Mouse (Mus musculus) liver, postnatal 0 days (tissue): Measurements from ENCODE around the gene Tln2. TPM values are rescaled to one million over a fixed set of nuclear protein-coding genes. Genes with fewer than 3 reads are reported as not detected.

Experiments
- ATAC-seq: fragments of 200-750 bp; cut with Nextera tagmentation; 2 replicates; pipeline ENCODE4 v1.8.0; 2017; ENCODE audit warnings: mild to moderate bottlenecking, moderate library complexity
- DNase-seq: peaks from one replicate; pipeline ENCODE4 v3.0.0-alpha.2; 2016
- H3K27ac ChIP-seq: fragments of 300-500 bp; sonication (generic); 2 replicates; pipeline ENCODE4 v1.5.1; 2014; ENCODE audit warnings: antibody characterized with exemption, moderate library complexity, mild to moderate bottlenecking, low read depth
- H3K27me3 ChIP-seq: fragments of 300-500 bp; sonication (generic); 2 replicates; pipeline ENCODE4 v1.6.1; 2014; ENCODE audit warnings: low read length, control low read depth, mixed read lengths; ENCODE audit not compliant: insufficient read depth
- H3K36me3 ChIP-seq: fragments of 300-500 bp; sonication (generic); replicated peaks from 2 replicates; pipeline ENCODE4 v1.6.1; 2014; ENCODE audit warnings: mild to moderate bottlenecking, control low read depth, low read length, moderate library complexity, mixed read lengths; ENCODE audit not compliant: insufficient read depth
- H3K4me1 ChIP-seq: fragments of 300-500 bp; sonication (generic); 2 replicates; pipeline ENCODE4 v1.6.1; 2014; ENCODE audit warnings: antibody characterized with exemption, mild to moderate bottlenecking, control low read depth; ENCODE audit not compliant: insufficient read depth
- H3K4me2 ChIP-seq: fragments of 300-500 bp; sonication (generic); 2 replicates; pipeline ENCODE4 v1.6.1; 2014; ENCODE audit warnings: low read depth, mild to moderate bottlenecking, low read length, moderate library complexity, mixed read lengths
- H3K4me3 ChIP-seq: fragments of 300-500 bp; sonication (generic); 2 replicates; pipeline ENCODE4 v1.5.1; 2014; ENCODE audit warnings: low read depth, low read length
- H3K9ac ChIP-seq: fragments of 300-500 bp; sonication (generic); replicated peaks from 2 replicates; pipeline ENCODE4 v1.6.1; 2014; ENCODE audit warnings: mild to moderate bottlenecking, moderate library complexity
- H3K9me3 ChIP-seq: fragments of 300-500 bp; sonication (generic); 2 replicates; pipeline ENCODE4 v1.6.1; 2016; ENCODE audit warnings: mild to moderate bottlenecking, control low read depth, low read length, mixed read lengths
- CTCF ChIP-seq: sonication (generic); IDR thresholded peaks from 2 replicates; pipeline ENCODE4 v1.5.1; 2016; ENCODE audit warnings: antibody characterized with exemption, low read depth
- EP300 ChIP-seq: IDR thresholded peaks from 2 replicates; pipeline ENCODE4 v1.6.1; 2016; ENCODE audit warnings: antibody characterized with exemption, low read depth, mild to moderate bottlenecking
- WGBS: fragments of 180-500 bp; shearing (Covaris S2); extraction: QIAGEN DNeasy Blood & Tissue Kit; methylation state at CpG from one replicate; pipeline ENCODE4 v1.1.7; 2014; ENCODE audit not compliant: insufficient replicate concordance; 5-methylcytosine and 5-hydroxymethylcytosine counted together
- polyA plus RNA-seq: library from polyadenylated mRNA; unstranded; fragments of >200 nt; fragmentation: Nextera tagmentation; extraction: Ambion mirVana; gene quantifications from 2 replicates; pipeline ENCODE4 v1.2.1, GENCODE M21; 2015

Tln2 gene
- polyA plus RNA-seq, 1 experiment from 2014 or later = 3.5 TPM

GRCm38 (mm10) chr9:67191488-67192331 lies 367.8 kb downstream of the Tln2 start:
- Histone ChIP-seq H3K4me1 (no peaks in the 10 kb centered on the region), H3K27ac (no peak overlapping the region), H3K9ac (no peak overlapping the region), H3K4me3 (no peak overlapping the region), H3K9me3 (no peaks in the 10 kb centered on the region), H3K36me3 (no peaks in the 10 kb centered on the region), H3K4me2 (no peak overlapping the region), H3K27me3 (no peaks in the 10 kb centered on the region)
- WGBS = 78% methylated on average over 10 of the region's 10 CpGs
- TF ChIP-seq CTCF (no peak), EP300 (no peak)
- ATAC-seq = no peak
- DNase-seq = no peak

- Histone ChIP-seq H3K4me3 (no peak overlapping the region), H3K9me3 (no peaks in the 10 kb centered on the region), H3K4me2 (no peak overlapping the region), H3K9ac (no peak overlapping the region), H3K27ac (no peak overlapping the region), H3K4me1 (no peaks in the 10 kb centered on the region), H3K27me3 (no peaks in the 10 kb centered on the region), H3K36me3 (no peaks in the 10 kb centered on the region)
- 79% methylated on average over 5 of the region's 5 CpGs for WGBS
- no peak for ATAC-seq
- DNase-seq = no peak
- TF ChIP-seq CTCF (no peak), EP300 (no peak)
These were observed 371.8 kb downstream of the Tln2 start for GRCm38 (mm10) chr9:67187686-67188085.

- DNase-seq (no peak), ATAC-seq (no peak)
- H3K9me3 ChIP-seq = no peaks in the 10 kb centered on the region
- H3K36me3 ChIP-seq = no peaks in the 10 kb centered on the region
- no peak overlapping the region for H3K4me2 ChIP-seq
- no peaks in the 10 kb centered on the region for H3K27me3 ChIP-seq
- 79% methylated on average over 4 of the region's 4 CpGs for WGBS
- H3K4me3 ChIP-seq = no peak overlapping the region
- no peak overlapping the region for H3K27ac ChIP-seq
- no peak overlapping the region for H3K9ac ChIP-seq
- no peak for TF ChIP-seq CTCF
- TF ChIP-seq EP300 = no peak
- H3K4me1 ChIP-seq = no peaks in the 10 kb centered on the region
These were observed 372.3 kb downstream of the Tln2 start for GRCm38 (mm10) chr9:67187182-67187581.

GRCm38 (mm10) chr9:67184556-67184955 lies 374.9 kb downstream of the Tln2 start:
- Histone ChIP-seq H3K27me3 (no peaks in the 10 kb centered on the region), H3K4me1 (no peaks in the 10 kb centered on the region), H3K4me3 (no peak overlapping the region), H3K36me3 (no peaks in the 10 kb centered on the region), H3K4me2 (no peak overlapping the region), H3K9me3 (no peaks in the 10 kb centered on the region), H3K27ac (no peak overlapping the region), H3K9ac (no peak overlapping the region)
- 71% methylated on average over 2 of the region's 2 CpGs for WGBS
- DNase-seq (no peak), ATAC-seq (no peak)
- TF ChIP-seq EP300 (no peak), CTCF (no peak)

GRCm38 (mm10) chr9:67183520-67183919 lies 376.0 kb downstream of the Tln2 start:
- no peak for ATAC-seq
- TF ChIP-seq EP300 = no peak
- no peak for TF ChIP-seq CTCF
- H3K4me1 ChIP-seq = no peaks in the 10 kb centered on the region

GRCm38 (mm10) chr9:67182006-67182405 lies 377.5 kb downstream of the Tln2 start:
- H3K4me2 ChIP-seq = no peak overlapping the region
- ATAC-seq = no peak

More at GRCm38 (mm10) chr9:67183520-67183919, 376.0 kb downstream of the Tln2 start:
- no peak overlapping the region for H3K4me2 ChIP-seq
- no peak overlapping the region for H3K27ac ChIP-seq
- H3K9me3 ChIP-seq = no peaks in the 10 kb centered on the region
- WGBS = 76% methylated on average over 2 of the region's 2 CpGs
- no peaks in the 10 kb centered on the region for H3K27me3 ChIP-seq
- H3K9ac ChIP-seq = no peak overlapping the region
- DNase-seq = no peak
- H3K36me3 ChIP-seq = no peaks in the 10 kb centered on the region
- H3K4me3 ChIP-seq = no peak overlapping the region

More at GRCm38 (mm10) chr9:67182006-67182405, 377.5 kb downstream of the Tln2 start:
- H3K4me3 ChIP-seq = no peak overlapping the region
- no peaks in the 10 kb centered on the region for H3K27me3 ChIP-seq
- WGBS = 71% methylated on average over 6 of the region's 6 CpGs
- TF ChIP-seq CTCF = no peak
- no peak for TF ChIP-seq EP300
- no peak for DNase-seq
- no peak overlapping the region for H3K9ac ChIP-seq
- no peaks in the 10 kb centered on the region for H3K4me1 ChIP-seq
- no peaks in the 10 kb centered on the region for H3K36me3 ChIP-seq
- no peaks in the 10 kb centered on the region for H3K9me3 ChIP-seq
- no peak overlapping the region for H3K27ac ChIP-seq
